Mouse (Mus musculus): ENCODE data around the gene Nubpl.

DNA sequence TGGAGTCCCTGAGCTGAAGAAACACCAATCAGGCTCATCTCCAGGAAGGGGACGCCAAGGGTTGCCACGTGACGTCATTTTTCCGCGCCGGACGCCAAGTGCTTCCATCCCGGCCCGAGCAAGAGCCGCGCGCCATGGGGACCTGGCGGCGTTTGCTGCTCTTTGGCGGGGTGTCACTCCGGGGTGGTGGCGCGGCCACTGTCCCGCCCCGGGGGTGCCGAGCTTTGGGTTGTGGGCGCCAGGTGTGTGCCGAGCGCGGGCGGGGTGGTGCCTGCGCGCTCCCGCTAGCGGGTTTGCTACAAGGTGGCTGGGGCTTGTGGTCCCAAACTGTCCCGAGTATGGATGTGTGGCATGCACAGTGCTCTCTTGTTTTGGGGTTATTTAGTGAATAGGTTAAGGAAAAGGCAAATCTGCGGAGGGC is at the start of gene Nubpl:
- TF ChIP-seq CTCF (IDR thresholded peaks at IDR 0.05; ENCODE audit: borderline replicate concordance, control insufficient read depth, extremely low read depth, insufficient read depth, low read length, poor library complexity) (0 out of 2 replicates have a peak, but pooled peaks have one; percentile 32), POLR2A (IDR thresholded peaks at IDR 0.05; ENCODE audit: control insufficient read depth, extremely low read depth, insufficient read depth, low read length, poor library complexity) (peak; percentile 47; the same call in 1 of the 2 replicates)

All from thymus, adult 2 months (tissue).